Mouse (Mus musculus) hindbrain, embryonic 13.5 days (tissue): ENCODE results near the gene Cryba1. TPM values are rescaled to one million over a fixed set of nuclear protein-coding genes. Genes with fewer than 3 reads are reported as not detected.

Experiments
- ATAC-seq: fragments of 200-750 bp; cut with Nextera tagmentation; 2 replicates; pipeline ENCODE4 v1.8.0; 2017; ENCODE audit warnings: moderate TSS enrichment; ENCODE audit not compliant: low FRiP score
- H3K27ac ChIP-seq: fragments of 300-500 bp; sonication (generic); 2 replicates; pipeline ENCODE4 v1.5.1; 2015; ENCODE audit warnings: inconsistent platforms, mild to moderate bottlenecking, moderate library complexity
- H3K27me3 ChIP-seq: fragments of 300-500 bp; sonication (generic); 2 replicates; pipeline ENCODE4 v1.6.1; 2015; ENCODE audit warnings: mild to moderate bottlenecking, inconsistent platforms
- H3K36me3 ChIP-seq: fragments of 300-500 bp; sonication (generic); 2 replicates; pipeline ENCODE4 v1.6.1; 2015; ENCODE audit warnings: mild to moderate bottlenecking, inconsistent platforms
- H3K4me1 ChIP-seq: fragments of 300-500 bp; sonication (generic); replicated peaks from 2 replicates; pipeline ENCODE4 v1.6.1; 2015; ENCODE audit warnings: inconsistent platforms
- H3K4me2 ChIP-seq: fragments of 300-500 bp; sonication (generic); 2 replicates; pipeline ENCODE4 v1.6.1; 2015; ENCODE audit warnings: inconsistent platforms, mild to moderate bottlenecking, moderate library complexity
- H3K4me3 ChIP-seq: fragments of 300-500 bp; sonication (generic); 2 replicates; pipeline ENCODE4 v1.5.1; 2015; ENCODE audit warnings: mild to moderate bottlenecking, inconsistent platforms
- H3K9ac ChIP-seq: fragments of 300-500 bp; sonication (generic); 2 replicates; pipeline ENCODE4 v1.6.1; 2015; ENCODE audit warnings: mild to moderate bottlenecking, inconsistent platforms
- H3K9me3 ChIP-seq: fragments of 300-500 bp; sonication (generic); 2 replicates; pipeline ENCODE4 v1.6.1; 2016; ENCODE audit warnings: inconsistent platforms
- whole genome bisulfite sequencing: fragments of 180-500 bp; shearing (Covaris S2); methylation state at CpG from one replicate; pipeline ENCODE4 v1.1.7; 2015; 5-methylcytosine and 5-hydroxymethylcytosine counted together
- polyA plus RNA-seq: library from polyadenylated mRNA; unstranded; fragments of >200 nt; fragmentation: Nextera tagmentation; extraction: Ambion mirVana; gene quantifications from 2 replicates; pipeline ENCODE4 v1.2.1, GENCODE M21; 2015

The Cryba1 gene
- polyA plus RNA-seq, 1 experiment from 2014 or later, result 1.2 TPM

- no peak for ATAC-seq
- Histone ChIP-seq H3K4me1 (peaks cover 17% of the 10 kb centered on the region), H3K27ac (no peak overlapping the region), H3K4me2 (no peak overlapping the region), H3K9me3 (no peaks in the 10 kb centered on the region), H3K4me3 (no peak overlapping the region), H3K9ac (no peak overlapping the region), H3K36me3 (peaks cover 45% of the 10 kb centered on the region), H3K27me3 (no peaks in the 10 kb centered on the region)
- 73% methylated on average over 2 of the region's 2 CpGs for WGBS
These were observed 27.9 kb downstream of the Cryba1 start for GRCm38 (mm10) chr11:77697232-77697631.

DNA sequence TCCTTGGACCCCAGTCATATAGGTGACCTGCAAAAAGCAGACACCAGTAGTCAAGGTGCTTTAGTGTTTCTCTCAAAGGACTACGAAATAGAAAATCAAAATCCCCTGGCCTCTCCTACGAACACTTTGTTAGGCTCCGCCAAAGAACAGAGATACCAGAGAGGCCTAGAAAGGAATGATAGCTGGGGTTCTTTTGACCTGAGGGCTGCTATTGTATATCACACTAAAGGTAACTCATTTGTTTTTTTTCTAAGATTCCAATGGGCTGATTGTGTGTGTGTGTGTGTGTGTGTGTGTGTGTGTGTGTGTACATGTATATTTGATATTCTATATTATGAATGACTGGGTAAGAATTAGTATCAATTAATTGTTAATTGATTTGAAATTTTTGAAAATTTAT, 32.1 kb downstream of the Cryba1 start:
- Histone ChIP-seq H3K4me2 (no peak overlapping the region), H3K4me1 (peaks cover 32% of the 10 kb centered on the region), H3K9ac (no peak overlapping the region), H3K9me3 (no peaks in the 10 kb centered on the region), H3K4me3 (no peak overlapping the region), H3K27ac (no peak overlapping the region), H3K36me3 (peaks cover 44% of the 10 kb centered on the region), H3K27me3 (no peaks in the 10 kb centered on the region)
- WGBS, result 97% methylated on average over 3 of the region's 3 CpGs
- ATAC-seq, result no peak

- Histone ChIP-seq H3K4me2 (peak overlapping the region; percentile 73), H3K36me3 (peaks cover 13% of the 10 kb centered on the region), H3K9ac (peak overlapping the region; percentile 98), H3K4me1 (peaks cover 27% of the 10 kb centered on the region), H3K9me3 (no peaks in the 10 kb centered on the region), H3K4me3 (peak overlapping the region; percentile 99), H3K27ac (peak overlapping the region; percentile 98), H3K27me3 (no peaks in the 10 kb centered on the region)
- ATAC-seq, result no peak
- WGBS, result under 1% methylated on average over 34 of the region's 40 CpGs
These were observed 37.4 kb downstream of the Cryba1 start for GRCm38 (mm10) chr11:77687541-77688131.

- peak overlapping the region; percentile 98 for H3K27ac ChIP-seq
- peaks cover 21% of the 10 kb centered on the region for H3K4me1 ChIP-seq
- H3K9ac ChIP-seq, result peak overlapping the region; percentile 98
- H3K27me3 ChIP-seq, result no peaks in the 10 kb centered on the region
- WGBS, result 1% methylated on average over 71 of the region's 76 CpGs
- 0 out of 2 replicates have a peak, but pooled peaks have one; percentile 26 for ATAC-seq
- no peaks in the 10 kb centered on the region for H3K9me3 ChIP-seq
- H3K4me3 ChIP-seq, result peak overlapping the region; percentile 99
- peaks cover 6% of the 10 kb centered on the region for H3K36me3 ChIP-seq
- peak overlapping the region; percentile 73 for H3K4me2 ChIP-seq
These were observed 38.1 kb downstream of the Cryba1 start for GRCm38 (mm10) chr11:77686841-77687540.

DNA sequence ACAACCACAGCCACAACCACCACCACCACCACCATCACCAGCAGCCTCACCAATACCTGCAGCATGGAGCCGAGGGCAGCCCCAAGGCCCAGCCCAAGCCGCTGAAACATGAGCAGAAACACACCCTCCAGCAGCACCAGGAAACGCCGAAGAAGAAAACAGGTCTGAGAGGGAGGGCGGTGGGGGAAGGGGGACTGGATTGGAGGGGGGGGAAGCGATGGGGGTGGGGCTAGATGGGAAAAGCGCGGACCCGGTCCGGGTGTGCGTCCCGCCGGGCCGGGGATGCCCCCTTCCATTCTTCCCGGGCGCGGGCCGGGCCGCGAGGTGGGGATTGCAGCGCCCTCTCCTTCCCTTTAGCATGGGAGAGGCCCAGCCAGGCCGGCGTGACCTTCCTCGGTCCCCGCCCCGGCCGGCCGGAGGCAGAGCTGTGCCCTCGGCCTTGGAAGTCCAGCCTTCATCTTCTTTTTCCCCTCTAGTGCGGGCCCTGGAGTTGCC, 38.7 kb downstream of the Cryba1 start:
- peaks cover under 1% of the 10 kb centered on the region for H3K36me3 ChIP-seq
- H3K4me3 ChIP-seq, result peak overlapping the region; percentile 99
- peaks cover 18% of the 10 kb centered on the region for H3K4me1 ChIP-seq
- peak overlapping the region; percentile 98 for H3K27ac ChIP-seq
- ATAC-seq, result peak; percentile 63
- 0% methylated on average over 19 of the region's 30 CpGs for WGBS
- H3K27me3 ChIP-seq, result no peaks in the 10 kb centered on the region
- H3K9me3 ChIP-seq, result no peaks in the 10 kb centered on the region
- H3K4me2 ChIP-seq, result peak overlapping the region; percentile 73
- H3K9ac ChIP-seq, result peak overlapping the region; percentile 98

DNA sequence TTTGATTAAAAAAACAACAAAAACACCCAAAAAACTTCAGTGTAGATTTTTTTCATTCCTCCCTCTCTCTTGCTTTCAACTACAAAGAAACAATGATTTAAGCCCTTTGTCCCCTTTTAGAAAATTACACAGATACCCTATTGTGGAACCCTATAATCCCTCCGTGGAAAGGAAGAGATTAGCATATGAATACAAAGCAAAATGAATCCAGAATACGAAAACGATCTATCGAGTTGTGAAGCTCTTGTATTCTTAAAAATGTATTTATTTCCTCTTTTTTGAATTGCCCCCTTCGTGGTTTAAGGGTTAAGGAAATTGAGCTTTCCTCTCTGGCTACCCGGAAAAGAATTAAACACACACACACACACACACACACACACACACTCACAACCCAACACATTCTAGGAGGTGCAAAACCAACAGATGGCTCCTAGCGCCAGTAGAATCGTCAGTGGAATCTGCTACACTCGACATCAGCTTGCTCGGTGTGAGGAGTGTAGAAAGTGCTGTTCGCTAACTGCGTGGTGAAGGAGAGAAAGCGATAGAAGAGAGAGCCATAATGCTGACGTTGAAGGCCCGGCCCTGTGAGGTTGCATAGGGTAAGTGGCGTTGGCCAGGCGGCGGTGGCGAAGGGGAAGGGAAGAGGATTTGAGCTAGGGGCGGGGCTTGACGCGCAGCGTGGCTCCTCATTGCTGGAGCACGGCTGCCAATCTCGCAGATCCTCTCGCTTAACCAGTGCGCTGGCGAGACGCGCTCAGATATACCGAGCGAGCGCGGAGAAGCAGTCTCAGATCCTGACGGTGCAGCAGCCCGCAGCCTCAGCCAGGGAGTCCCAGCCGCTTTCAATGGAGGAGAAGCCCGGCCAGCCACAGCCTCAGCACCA, 39.5 kb downstream of the Cryba1 start, which contains the start of gene Nufip2:
Nufip2 (plus strand) TSS at position 773 of the 883 bp plus-strand sequence.
- peak; percentile 99 for ATAC-seq
- H3K4me3 ChIP-seq, result peak within 1 kb of the TSS; percentile 99
- no peaks in the 10 kb centered on the region for H3K9me3 ChIP-seq
- no peaks in the 10 kb centered on the region for H3K27me3 ChIP-seq
- peak within 1 kb of the TSS; percentile 98 for H3K9ac ChIP-seq
- WGBS, result under 1% methylated on average over 38 of the region's 38 CpGs
- no peaks in the 10 kb centered on the region for H3K36me3 ChIP-seq
- H3K4me2 ChIP-seq, result peak within 1 kb of the TSS; percentile 73
- peak within 1 kb of the TSS; percentile 98 for H3K27ac ChIP-seq
- peaks cover 15% of the 10 kb centered on the region for H3K4me1 ChIP-seq

- Histone ChIP-seq H3K9ac (no peak overlapping the region), H3K4me3 (no peak overlapping the region), H3K27me3 (no peaks in the 10 kb centered on the region), H3K4me2 (peak overlapping the region; percentile 73; the same call in 1 of the 2 replicates), H3K36me3 (no peaks in the 10 kb centered on the region), H3K4me1 (peaks cover 15% of the 10 kb centered on the region), H3K9me3 (no peaks in the 10 kb centered on the region), H3K27ac (no peak overlapping the region)
- no peak for ATAC-seq
- WGBS, result 71% methylated on average over 2 of the region's 2 CpGs
These were observed 40.2 kb downstream of the Cryba1 start for GRCm38 (mm10) chr11:77684896-77685295.

DNA sequence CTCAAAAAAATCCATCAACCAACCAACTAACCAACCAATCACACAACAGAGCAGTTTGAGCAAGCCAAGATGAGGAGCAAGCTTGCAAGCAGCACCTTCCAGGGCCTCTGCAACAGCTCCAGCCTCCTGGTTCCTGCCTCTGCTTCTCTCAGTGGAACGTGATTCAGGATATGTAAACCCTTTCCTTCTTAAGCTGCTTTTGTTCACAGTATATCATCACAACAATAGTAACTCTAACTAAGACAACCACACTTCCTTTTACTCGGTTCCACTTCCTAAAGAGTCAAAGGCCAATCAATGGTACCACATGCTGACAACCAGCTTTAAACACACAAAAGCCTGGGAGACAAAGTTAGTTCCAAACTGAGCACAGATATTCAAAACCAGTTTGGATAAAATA, 45.1 kb downstream of the Cryba1 start:
- no peak for ATAC-seq
- no peaks in the 10 kb centered on the region for H3K36me3 ChIP-seq
- no peak overlapping the region for H3K4me3 ChIP-seq
- H3K27ac ChIP-seq, result no peak overlapping the region
- 4% methylated on average over 2 of the region's 2 CpGs for WGBS
- 0 out of 2 replicates have a peak, but pooled peaks cover 4% of the 10 kb centered on the region for H3K4me1 ChIP-seq
- H3K4me2 ChIP-seq, result no peak overlapping the region
- no peaks in the 10 kb centered on the region for H3K9me3 ChIP-seq
- H3K9ac ChIP-seq, result no peak overlapping the region
- no peaks in the 10 kb centered on the region for H3K27me3 ChIP-seq

GRCm38 (mm10) chr11:77673428-77673991, 51.6 kb downstream of the Cryba1 start:
- Histone ChIP-seq H3K9ac (no peak overlapping the region), H3K9me3 (peaks cover 5% of the 10 kb centered on the region; the same call in 1 of the 2 replicates), H3K4me1 (no peaks in the 10 kb centered on the region), H3K27me3 (no peaks in the 10 kb centered on the region), H3K36me3 (no peaks in the 10 kb centered on the region), H3K4me3 (no peak overlapping the region), H3K4me2 (no peak overlapping the region), H3K27ac (no peak overlapping the region)
- WGBS, result 65% methylated on average over 4 of the region's 4 CpGs
- no peak for ATAC-seq

DNA sequence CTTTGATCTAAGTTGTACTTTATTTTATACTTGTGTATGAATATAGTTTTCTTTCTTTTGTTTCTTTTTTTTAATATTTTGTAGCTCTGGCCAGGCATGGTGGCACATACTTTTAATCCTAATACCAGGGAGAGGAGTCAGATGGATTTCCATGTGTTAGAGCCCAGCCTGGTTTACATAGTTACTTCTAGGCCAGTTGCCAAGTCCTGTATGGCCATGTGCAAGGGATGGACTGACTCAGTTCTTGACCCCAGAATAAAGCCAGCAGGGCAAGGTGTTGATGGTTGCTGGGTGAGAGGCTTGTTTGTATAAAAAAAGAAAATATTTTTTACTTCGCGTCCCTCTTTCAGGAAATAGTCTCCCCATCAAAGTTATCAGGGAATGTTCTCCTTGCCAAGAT, 52.3 kb downstream of the Cryba1 start:
- no peaks in the 10 kb centered on the region for H3K36me3 ChIP-seq
- no peak for ATAC-seq
- H3K4me1 ChIP-seq, result no peaks in the 10 kb centered on the region
- no peak overlapping the region for H3K4me3 ChIP-seq
- 95% methylated on average over 2 of the region's 2 CpGs for WGBS
- peaks cover 5% of the 10 kb centered on the region; the same call in 1 of the 2 replicates for H3K9me3 ChIP-seq
- no peak overlapping the region for H3K4me2 ChIP-seq
- no peak overlapping the region for H3K27ac ChIP-seq
- no peak overlapping the region for H3K9ac ChIP-seq
- no peaks in the 10 kb centered on the region for H3K27me3 ChIP-seq
